Mouse (Mus musculus) liver, postnatal 0 days (tissue): ENCODE measurements around the gene Nup85.

ENCODE experiments used
- CTCF ChIP-seq: sonication (generic); IDR thresholded peaks from 2 replicates; pipeline ENCODE4 v1.5.1; 2016; ENCODE audit warnings: antibody characterized with exemption, low read depth
- EP300 ChIP-seq: IDR thresholded peaks from 2 replicates; pipeline ENCODE4 v1.6.1; 2016; ENCODE audit warnings: antibody characterized with exemption, low read depth, mild to moderate bottlenecking

DNA sequence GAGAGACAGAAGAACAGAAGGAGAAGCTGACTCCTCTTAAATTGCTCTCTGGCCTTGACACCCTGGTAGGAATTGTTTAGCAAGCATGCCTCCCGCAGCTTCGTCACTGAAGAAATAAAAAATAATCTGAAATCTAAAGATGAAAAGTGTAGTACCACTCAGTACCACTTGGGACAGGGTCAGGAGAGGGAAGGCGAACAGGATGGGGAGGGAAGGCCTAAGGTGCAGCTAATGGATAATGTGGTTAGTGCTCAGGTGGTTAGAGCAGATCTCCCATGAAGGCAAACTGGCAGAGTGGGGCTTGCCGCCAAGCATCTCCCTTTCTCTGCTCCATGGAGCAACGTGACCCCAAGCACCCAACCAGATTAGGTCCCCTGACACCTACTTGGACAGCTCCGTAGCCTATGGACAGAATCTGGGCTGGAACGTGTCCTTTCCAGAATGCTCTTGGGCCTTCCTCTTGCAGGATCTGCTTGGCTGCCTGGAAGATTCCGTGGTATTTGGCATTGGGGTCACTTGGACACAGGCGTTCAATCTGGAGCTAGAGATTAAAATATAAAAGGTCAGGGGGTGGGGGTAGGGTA, 59.3 kb downstream of the Nup85 start:
- peak; percentile 58 for TF ChIP-seq CTCF
- TF ChIP-seq EP300: no peak
